Mouse (Mus musculus) hindbrain, embryonic 14.5 days (tissue): ENCODE measurements around the gene Ank. TPM values are rescaled to one million over a fixed set of nuclear protein-coding genes. Genes with fewer than 3 reads are reported as not detected.

Source experiments
- ATAC-seq: fragments of 200-750 bp; cut with Nextera tagmentation; 2 replicates; pipeline ENCODE4 v1.8.0; 2017; ENCODE audit warnings: moderate number of reproducible peaks, mild to moderate bottlenecking, moderate TSS enrichment, moderate library complexity; ENCODE audit not compliant: low FRiP score
- DNase-seq: peaks from one replicate; pipeline ENCODE4 v3.0.0-alpha.2; 2015; ENCODE audit warnings: low spot score
- H3K27ac ChIP-seq: fragments of 300-500 bp; sonication (generic); 2 replicates; pipeline ENCODE4 v1.5.1; 2014; ENCODE audit warnings: mild to moderate bottlenecking, moderate library complexity
- H3K27me3 ChIP-seq: fragments of 300-500 bp; sonication (generic); 2 replicates; pipeline ENCODE4 v1.6.1; 2014; ENCODE audit warnings: mild to moderate bottlenecking, low read length, mixed read lengths; ENCODE audit not compliant: control insufficient read depth, insufficient read depth
- H3K36me3 ChIP-seq: fragments of 300-500 bp; sonication (generic); replicated peaks from 2 replicates; pipeline ENCODE4 v1.6.1; 2014; ENCODE audit not compliant: control insufficient read depth, insufficient read depth
- H3K4me1 ChIP-seq: fragments of 300-500 bp; sonication (generic); replicated peaks from 2 replicates; pipeline ENCODE4 v1.6.1; 2014; ENCODE audit warnings: antibody characterized with exemption, low read length, mixed read lengths; ENCODE audit not compliant: control insufficient read depth, insufficient read depth
- H3K4me2 ChIP-seq: fragments of 300-500 bp; sonication (generic); replicated peaks from 2 replicates; pipeline ENCODE4 v1.6.1; 2014; ENCODE audit warnings: mild to moderate bottlenecking, moderate library complexity
- H3K4me3 ChIP-seq: fragments of 300-500 bp; sonication (generic); replicated peaks from 2 replicates; pipeline ENCODE4 v1.5.1; 2014; ENCODE audit warnings: mild to moderate bottlenecking, low read length
- H3K9ac ChIP-seq: fragments of 300-500 bp; sonication (generic); 2 replicates; pipeline ENCODE4 v1.6.1; 2014
- H3K9me3 ChIP-seq: fragments of 300-500 bp; sonication (generic); 2 replicates; pipeline ENCODE4 v1.6.1; 2016; ENCODE audit warnings: low read length; ENCODE audit not compliant: control insufficient read depth
- WGBS: fragments of 180-500 bp; shearing (Covaris S2); extraction: QIAGEN DNeasy Blood & Tissue Kit; methylation state at CpG from one replicate; pipeline ENCODE4 v1.1.7; 2014; 5-methylcytosine and 5-hydroxymethylcytosine counted together
- polyA plus RNA-seq: library from polyadenylated mRNA; unstranded; fragments of >200 nt; fragmentation: Nextera tagmentation; extraction: Ambion mirVana; gene quantifications from 2 replicates; pipeline ENCODE4 v1.2.1, GENCODE M21; 2014

The Ank gene
- polyA plus RNA-seq, 1 experiment from 2014 or later = 18.6 TPM

DNA sequence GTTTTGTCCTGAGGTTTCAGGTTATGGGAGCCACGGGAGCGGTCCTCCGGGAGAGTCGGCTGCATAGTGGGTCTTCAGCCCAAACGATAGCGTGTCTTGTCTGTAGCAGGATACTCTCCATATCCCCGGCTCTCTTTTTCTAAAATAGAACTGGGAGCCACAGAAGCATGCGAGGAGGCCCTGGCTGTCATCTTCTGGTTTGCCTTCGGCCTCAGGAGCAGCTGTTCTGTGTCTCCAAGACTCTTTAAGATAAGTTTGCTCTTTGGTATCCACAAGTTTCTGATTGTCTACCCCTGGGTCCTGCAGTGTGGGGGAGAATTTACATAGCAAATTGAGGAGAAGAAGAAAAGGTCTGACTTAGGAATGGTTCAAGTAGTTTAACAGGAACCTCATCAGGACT is 10.7 kb downstream of the Ank start:
- Histone ChIP-seq H3K4me2 (no peak overlapping the region), H3K4me1 (peaks cover 17% of the 10 kb centered on the region; the same call in 1 of the 2 replicates), H3K9me3 (no peaks in the 10 kb centered on the region), H3K9ac (no peak overlapping the region), H3K4me3 (no peak overlapping the region), H3K27ac (no peak overlapping the region), H3K36me3 (no peaks in the 10 kb centered on the region), H3K27me3 (no peaks in the 10 kb centered on the region)
- no peak for DNase-seq
- no peak for ATAC-seq
- WGBS = 91% methylated on average over 9 of the region's 9 CpGs

DNA sequence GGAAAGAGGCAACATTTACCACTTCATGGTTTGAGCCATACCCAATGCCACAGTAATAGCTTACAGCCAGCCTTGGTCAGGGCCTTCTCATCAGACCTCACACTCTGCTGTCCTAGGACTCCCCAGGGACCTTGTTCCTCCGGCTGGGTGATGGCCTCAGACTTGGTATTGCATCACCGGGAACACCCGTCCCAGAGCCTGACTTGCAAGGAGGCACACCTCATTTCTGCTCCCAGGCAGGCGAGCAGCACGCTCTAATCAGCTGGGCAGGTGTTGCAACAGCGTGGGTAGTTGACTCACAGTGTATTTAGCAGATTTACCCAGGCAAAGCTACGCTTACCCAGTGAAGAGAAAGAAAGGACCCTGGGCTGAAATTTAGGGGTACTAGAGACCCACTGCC is 11.2 kb downstream of the Ank start:
- no peak overlapping the region for H3K4me3 ChIP-seq
- no peak overlapping the region for H3K27ac ChIP-seq
- H3K4me1 ChIP-seq = peaks cover 13% of the 10 kb centered on the region; the same call in 1 of the 2 replicates
- no peaks in the 10 kb centered on the region for H3K9me3 ChIP-seq
- ATAC-seq = no peak
- no peak overlapping the region for H3K9ac ChIP-seq
- H3K4me2 ChIP-seq = no peak overlapping the region
- 88% methylated on average over 7 of the region's 7 CpGs for WGBS
- no peak for DNase-seq
- no peaks in the 10 kb centered on the region for H3K36me3 ChIP-seq
- no peaks in the 10 kb centered on the region for H3K27me3 ChIP-seq

DNA sequence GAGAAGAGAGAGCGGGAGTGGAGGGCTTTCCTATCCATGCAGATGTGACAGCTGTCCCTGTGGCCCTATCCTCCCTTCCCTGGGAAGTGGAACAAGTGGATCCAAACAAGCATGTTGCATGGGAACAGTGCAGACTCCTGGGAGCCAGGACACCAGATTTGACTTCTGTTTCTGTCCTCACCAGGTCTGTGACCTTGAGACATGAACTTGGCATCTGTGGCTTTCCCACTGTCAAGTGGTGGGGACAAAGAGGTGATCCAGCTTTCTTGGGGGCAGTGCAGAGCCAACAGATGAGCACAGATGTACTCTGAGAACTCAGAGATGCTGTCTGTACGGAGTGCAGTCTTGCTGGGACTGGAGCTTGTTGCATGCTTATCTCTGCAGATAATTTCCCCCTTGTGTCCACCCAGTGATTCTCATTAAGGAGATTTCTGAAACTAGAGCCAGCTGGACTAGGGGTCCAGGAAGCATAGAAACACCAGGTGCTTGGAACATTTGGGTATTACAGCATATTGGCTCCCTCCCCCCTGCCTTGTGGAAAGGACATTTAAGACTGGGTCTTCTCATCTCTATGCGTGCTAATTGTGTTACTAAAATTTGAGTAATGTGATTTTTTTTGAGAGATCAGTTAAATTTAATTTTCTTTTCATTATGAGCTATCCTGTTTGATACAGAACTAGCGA is 14.0 kb downstream of the Ank start:
- WGBS = 68% methylated on average over 4 of the region's 4 CpGs
- Histone ChIP-seq H3K27ac (no peak overlapping the region), H3K4me1 (peaks cover 21% of the 10 kb centered on the region), H3K9ac (no peak overlapping the region), H3K36me3 (no peaks in the 10 kb centered on the region), H3K4me2 (no peak overlapping the region), H3K4me3 (no peak overlapping the region), H3K27me3 (no peaks in the 10 kb centered on the region), H3K9me3 (no peaks in the 10 kb centered on the region)
- ATAC-seq (no peak), DNase-seq (no peak)

DNA sequence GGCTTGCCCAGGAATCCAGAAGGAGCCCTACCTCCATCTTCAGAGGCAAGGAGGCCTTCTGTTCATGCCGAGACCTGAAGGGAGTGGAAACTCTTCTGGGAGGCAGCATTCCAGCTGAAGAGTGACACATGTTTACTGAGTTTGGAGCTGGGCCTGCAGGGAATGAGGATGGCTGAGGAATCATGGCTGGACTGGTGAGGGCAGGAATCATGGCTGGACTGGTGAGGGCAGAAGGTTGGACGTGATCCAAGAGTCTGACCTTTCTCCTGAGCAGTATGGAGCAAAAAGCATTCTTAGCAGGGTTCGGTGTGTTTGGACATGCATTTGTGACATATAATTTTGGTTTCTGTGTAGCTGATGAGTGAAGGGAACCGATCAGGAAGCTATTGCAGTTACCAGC is 15.5 kb downstream of the Ank start:
- WGBS = 90% methylated on average over 4 of the region's 4 CpGs
- Histone ChIP-seq H3K9me3 (no peaks in the 10 kb centered on the region), H3K4me2 (no peak overlapping the region), H3K4me1 (peaks cover 36% of the 10 kb centered on the region), H3K36me3 (no peaks in the 10 kb centered on the region), H3K27me3 (no peaks in the 10 kb centered on the region), H3K27ac (no peak overlapping the region), H3K9ac (no peak overlapping the region), H3K4me3 (no peak overlapping the region)
- DNase-seq (no peak), ATAC-seq (no peak)

DNA sequence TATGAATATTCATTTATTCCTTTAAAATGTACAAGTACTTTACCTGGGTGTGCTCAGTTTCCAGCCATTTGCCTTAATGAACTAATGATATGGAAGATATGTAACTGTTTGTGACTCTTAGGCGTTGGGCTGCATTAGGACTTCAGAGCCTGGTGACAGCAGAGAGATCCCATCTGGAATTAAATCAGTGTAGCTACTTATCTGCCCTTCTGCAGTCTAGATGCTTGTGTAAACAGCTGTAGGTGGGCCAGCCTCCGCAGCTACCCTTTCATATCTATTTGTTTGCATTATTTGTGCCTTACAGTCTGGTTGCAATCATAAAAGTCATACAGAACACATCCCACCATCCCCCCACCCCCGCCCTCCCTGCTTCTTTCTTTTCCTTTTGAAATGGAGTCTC is 16.7 kb downstream of the Ank start:
- Histone ChIP-seq H3K36me3 (no peaks in the 10 kb centered on the region), H3K9me3 (no peaks in the 10 kb centered on the region), H3K27ac (no peak overlapping the region), H3K4me1 (peaks cover 47% of the 10 kb centered on the region), H3K4me2 (no peak overlapping the region), H3K4me3 (no peak overlapping the region), H3K27me3 (no peaks in the 10 kb centered on the region), H3K9ac (no peak overlapping the region)
- ATAC-seq = no peak
- 63% methylated on average over 3 of the region's 3 CpGs for WGBS
- no peak for DNase-seq

DNA sequence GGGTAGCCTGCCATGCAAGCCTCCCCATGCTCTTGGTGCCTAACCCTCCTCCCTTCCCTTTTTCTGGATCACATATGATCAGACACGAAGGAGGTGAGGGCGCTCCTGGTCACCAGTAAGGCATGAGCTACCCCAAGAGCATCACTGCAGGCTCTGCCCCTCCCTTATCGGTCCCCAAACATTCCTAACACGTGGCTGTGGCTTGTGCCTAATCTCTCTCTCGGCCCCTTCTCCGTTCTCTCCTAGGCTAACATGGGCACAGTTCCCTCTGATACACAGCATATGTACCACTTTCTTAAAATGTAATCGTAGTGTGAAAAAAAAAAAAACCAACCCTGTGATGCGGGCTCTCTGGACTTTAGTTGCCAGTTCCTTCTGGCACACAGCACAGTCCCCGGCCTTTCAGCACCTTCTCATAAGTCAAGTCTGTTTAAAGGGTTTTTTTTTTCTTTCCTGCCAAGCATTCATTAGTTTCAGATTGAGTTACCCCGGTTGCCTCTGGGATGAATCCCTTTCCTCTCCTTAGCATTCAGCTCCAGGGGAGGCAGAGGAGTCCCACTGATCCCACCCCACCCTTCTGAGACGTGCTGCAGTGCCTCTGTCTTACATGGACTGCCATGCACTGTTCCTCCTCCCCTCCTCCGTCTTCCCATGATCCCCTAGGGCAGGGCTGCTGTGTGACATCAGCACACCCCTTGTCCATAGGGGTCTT is 19.2 kb downstream of the Ank start:
- no peaks in the 10 kb centered on the region for H3K9me3 ChIP-seq
- peaks cover 38% of the 10 kb centered on the region for H3K4me1 ChIP-seq
- H3K4me3 ChIP-seq = no peak overlapping the region
- no peaks in the 10 kb centered on the region for H3K36me3 ChIP-seq
- WGBS = 28% methylated on average over 12 of the region's 12 CpGs
- H3K27me3 ChIP-seq = no peaks in the 10 kb centered on the region
- no peak overlapping the region for H3K9ac ChIP-seq
- ATAC-seq (peak; percentile 28; the same call in 1 of the 2 replicates), DNase-seq (no peak)
- no peak overlapping the region for H3K4me2 ChIP-seq
- H3K27ac ChIP-seq = peak overlapping the region; percentile 38; the same call in 1 of the 2 replicates

DNA sequence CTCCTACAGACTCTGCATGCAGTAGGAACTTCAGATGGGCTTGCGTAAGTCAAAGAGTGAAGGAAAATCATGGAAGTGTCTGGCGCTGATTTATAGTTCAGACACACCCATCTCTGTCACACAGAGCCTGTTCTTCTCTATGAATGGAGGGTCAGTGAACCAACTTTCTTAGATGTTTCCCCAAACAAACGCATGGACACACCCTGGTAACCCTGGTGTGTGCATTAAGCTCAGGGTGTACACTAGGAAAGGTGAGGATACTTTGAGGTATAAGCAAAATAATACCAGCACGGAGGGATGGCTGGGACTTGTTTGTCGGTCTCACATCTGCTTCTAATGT is 19.8 kb downstream of the Ank start:
- Histone ChIP-seq H3K4me2 (no peak overlapping the region), H3K4me1 (peaks cover 38% of the 10 kb centered on the region), H3K4me3 (no peak overlapping the region), H3K9ac (peak overlapping the region; percentile 21; the same call in 1 of the 2 replicates), H3K27ac (peak overlapping the region; percentile 38; the same call in 1 of the 2 replicates), H3K27me3 (no peaks in the 10 kb centered on the region), H3K36me3 (no peaks in the 10 kb centered on the region), H3K9me3 (no peaks in the 10 kb centered on the region)
- DNase-seq = no peak
- WGBS = 67% methylated on average over 5 of the region's 5 CpGs
- no peak for ATAC-seq

DNA sequence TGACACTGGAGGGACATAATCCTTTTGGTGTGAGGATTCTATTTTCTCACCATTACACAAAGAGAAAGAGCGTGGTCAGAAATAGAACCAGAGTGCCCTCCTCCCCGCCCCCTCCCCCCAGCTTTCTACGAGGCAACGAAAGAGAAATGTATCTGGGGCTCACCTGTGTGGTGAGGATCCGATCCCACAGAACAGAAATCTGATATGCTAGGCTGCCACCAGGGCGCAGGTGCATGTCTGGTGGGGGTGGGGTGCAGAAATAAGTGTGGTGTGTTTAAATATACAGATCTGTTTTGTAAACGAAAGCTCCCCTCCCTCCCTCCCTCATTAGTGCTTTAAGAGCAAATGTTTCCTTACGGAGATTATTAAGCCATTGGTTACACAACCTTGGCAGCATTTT is 20.6 kb downstream of the Ank start:
- Histone ChIP-seq H3K4me1 (peaks cover 38% of the 10 kb centered on the region), H3K4me2 (no peak overlapping the region), H3K4me3 (no peak overlapping the region), H3K36me3 (no peaks in the 10 kb centered on the region), H3K27ac (0 out of 2 replicates have a peak overlapping the region, but pooled peaks have one; percentile 38), H3K9ac (no peak overlapping the region), H3K9me3 (no peaks in the 10 kb centered on the region), H3K27me3 (no peaks in the 10 kb centered on the region)
- DNase-seq (no peak), ATAC-seq (no peak)
- 65% methylated on average over 8 of the region's 8 CpGs for WGBS

DNA sequence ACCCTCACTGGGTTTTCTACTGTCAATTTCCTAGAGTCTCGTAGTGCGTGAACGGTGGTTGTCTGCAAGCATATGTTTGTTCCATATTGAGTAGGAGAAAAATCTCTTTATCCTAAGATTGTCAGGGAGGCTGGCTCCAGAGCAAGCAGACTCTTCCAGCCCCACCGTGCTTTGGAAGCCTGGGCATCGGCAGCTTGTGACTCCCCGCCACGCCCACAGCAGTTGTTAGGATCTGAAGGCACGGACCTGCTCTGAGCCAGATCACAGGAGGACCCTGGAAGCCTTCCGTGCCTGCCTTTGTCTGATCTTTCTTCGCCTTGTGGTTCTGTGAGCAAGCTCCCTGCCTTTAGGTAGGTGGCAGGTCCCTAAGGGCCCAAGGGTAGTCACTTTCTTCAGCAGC is 21.6 kb downstream of the Ank start:
- Histone ChIP-seq H3K9ac (0 out of 2 replicates have a peak overlapping the region, but pooled peaks have one; percentile 18), H3K4me2 (no peak overlapping the region), H3K4me3 (no peak overlapping the region), H3K4me1 (peaks cover 38% of the 10 kb centered on the region), H3K27me3 (no peaks in the 10 kb centered on the region), H3K27ac (peak overlapping the region; percentile 64; the same call in 1 of the 2 replicates), H3K9me3 (no peaks in the 10 kb centered on the region), H3K36me3 (no peaks in the 10 kb centered on the region)
- WGBS = 45% methylated on average over 10 of the region's 10 CpGs
- ATAC-seq = 0 out of 2 replicates have a peak, but pooled peaks have one; percentile 1
- DNase-seq = no peak
